Mouse (Mus musculus) lung, embryonic 14.5 days (tissue): ENCODE measurements around the gene Rora. TPM values are rescaled to one million over a fixed set of nuclear protein-coding genes. Genes with fewer than 3 reads are reported as not detected.

Experiments
- ATAC-seq: fragments of 200-750 bp; cut with Nextera tagmentation; 2 replicates; pipeline ENCODE4 v1.8.0; 2017; ENCODE audit warnings: mild to moderate bottlenecking, moderate TSS enrichment, moderate library complexity; ENCODE audit not compliant: insufficient read depth
- DNase-seq: peaks from one replicate; pipeline ENCODE4 v3.0.0-alpha.2; 2015
- H3K27ac ChIP-seq: fragments of 300-500 bp; sonication (generic); 2 replicates; pipeline ENCODE4 v1.5.1; 2014; ENCODE audit warnings: low read depth, mild to moderate bottlenecking, moderate library complexity
- H3K27me3 ChIP-seq: fragments of 300-500 bp; sonication (generic); 2 replicates; pipeline ENCODE4 v1.6.1; 2014; ENCODE audit warnings: low read length, control low read depth; ENCODE audit not compliant: insufficient read depth
- H3K36me3 ChIP-seq: fragments of 300-500 bp; sonication (generic); 2 replicates; pipeline ENCODE4 v1.6.1; 2014; ENCODE audit warnings: control low read depth; ENCODE audit not compliant: insufficient read depth
- H3K4me1 ChIP-seq: fragments of 300-500 bp; sonication (generic); 2 replicates; pipeline ENCODE4 v1.6.1; 2014; ENCODE audit warnings: antibody characterized with exemption, control low read depth; ENCODE audit not compliant: insufficient read depth
- H3K4me2 ChIP-seq: fragments of 300-500 bp; sonication (generic); 2 replicates; pipeline ENCODE4 v1.6.1; 2014; ENCODE audit warnings: mild to moderate bottlenecking
- H3K4me3 ChIP-seq: fragments of 300-500 bp; sonication (generic); 2 replicates; pipeline ENCODE4 v1.5.1; 2014; ENCODE audit warnings: low read depth, low read length
- H3K9ac ChIP-seq: fragments of 300-500 bp; sonication (generic); 2 replicates; pipeline ENCODE4 v1.6.1; 2014
- H3K9me3 ChIP-seq: fragments of 300-500 bp; sonication (generic); 2 replicates; pipeline ENCODE4 v1.6.1; 2016; ENCODE audit warnings: low read depth, low read length, control low read depth
- CTCF ChIP-seq: IDR thresholded peaks from 2 replicates; pipeline ENCODE4 v1.5.1; 2016; ENCODE audit warnings: antibody characterized with exemption, low read depth
- WGBS: fragments of 180-500 bp; shearing (Covaris S2); extraction: QIAGEN DNeasy Blood & Tissue Kit; methylation state at CpG from one replicate; pipeline ENCODE4 v1.1.7; 2014; 5-methylcytosine and 5-hydroxymethylcytosine counted together
- polyA plus RNA-seq: library from polyadenylated mRNA; unstranded; fragments of >200 nt; fragmentation: Nextera tagmentation; extraction: Ambion mirVana; gene quantifications from 2 replicates; pipeline ENCODE4 v1.2.1, GENCODE M21; 2014

The Rora gene
- polyA plus RNA-seq, 1 experiment from 2014 or later, result 5.9 TPM

GRCm38 (mm10) chr9:68759324-68759723 lies 105.7 kb downstream of the Rora start:
- Histone ChIP-seq H3K4me2 (no peak overlapping the region), H3K4me1 (no peaks in the 10 kb centered on the region), H3K9me3 (no peaks in the 10 kb centered on the region), H3K9ac (no peak overlapping the region), H3K27me3 (no peaks in the 10 kb centered on the region), H3K4me3 (no peak overlapping the region), H3K36me3 (no peaks in the 10 kb centered on the region), H3K27ac (no peak overlapping the region)
- DNase-seq (peak; percentile 33), ATAC-seq (no peak)
- 70% methylated on average over 8 of the region's 8 CpGs for WGBS
- peak; percentile 53 for TF ChIP-seq CTCF

GRCm38 (mm10) chr9:68760329-68760728 lies 106.7 kb downstream of the Rora start:
- Histone ChIP-seq H3K27ac (no peak overlapping the region), H3K9me3 (no peaks in the 10 kb centered on the region), H3K4me3 (no peak overlapping the region), H3K9ac (no peak overlapping the region), H3K27me3 (no peaks in the 10 kb centered on the region), H3K4me2 (no peak overlapping the region), H3K36me3 (no peaks in the 10 kb centered on the region), H3K4me1 (no peaks in the 10 kb centered on the region)
- DNase-seq, result no peak
- no peak for ATAC-seq
- TF ChIP-seq CTCF, result no peak
- 65% methylated on average over 4 of the region's 4 CpGs for WGBS

DNA sequence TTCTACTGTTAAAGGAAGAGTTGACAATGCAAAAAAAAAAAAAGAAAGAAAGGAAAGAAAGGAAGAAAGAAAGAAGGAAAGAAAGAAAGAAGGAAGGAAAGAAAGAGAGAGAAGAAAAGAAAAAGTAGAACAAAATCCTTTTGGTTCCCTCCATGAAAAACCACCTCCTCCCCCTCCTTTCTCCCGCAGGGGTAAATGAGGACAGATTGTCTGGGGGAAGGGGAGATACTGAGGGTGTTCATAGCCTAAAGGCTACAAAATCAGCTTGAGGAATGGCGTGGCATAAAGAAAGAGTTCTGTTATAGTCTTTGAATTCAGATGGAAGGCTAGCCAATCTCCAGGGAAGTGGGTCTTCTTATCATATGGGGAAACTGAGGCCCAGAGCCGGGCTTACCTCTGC lies 107.3 kb downstream of the Rora start:
- H3K9me3 ChIP-seq, result no peaks in the 10 kb centered on the region
- WGBS, result 80% methylated on average over 3 of the region's 3 CpGs
- H3K36me3 ChIP-seq, result no peaks in the 10 kb centered on the region

GRCm38 (mm10) chr9:68761672-68762071 lies 108.1 kb downstream of the Rora start:
- Histone ChIP-seq H3K4me3 (no peak overlapping the region), H3K4me2 (no peak overlapping the region), H3K9ac (no peak overlapping the region), H3K27me3 (no peaks in the 10 kb centered on the region), H3K9me3 (no peaks in the 10 kb centered on the region), H3K4me1 (no peaks in the 10 kb centered on the region), H3K36me3 (no peaks in the 10 kb centered on the region), H3K27ac (no peak overlapping the region)
- no peak for TF ChIP-seq CTCF
- DNase-seq (no peak), ATAC-seq (no peak)
- 31% methylated on average over 7 of the region's 7 CpGs for WGBS

More for the DNA sequence above, 107.3 kb downstream of the Rora start:
- Histone ChIP-seq H3K9ac (no peak overlapping the region), H3K4me2 (no peak overlapping the region), H3K4me1 (no peaks in the 10 kb centered on the region), H3K27ac (no peak overlapping the region), H3K27me3 (no peaks in the 10 kb centered on the region), H3K4me3 (no peak overlapping the region)
- TF ChIP-seq CTCF, result no peak
- no peak for DNase-seq
- ATAC-seq, result no peak

DNA sequence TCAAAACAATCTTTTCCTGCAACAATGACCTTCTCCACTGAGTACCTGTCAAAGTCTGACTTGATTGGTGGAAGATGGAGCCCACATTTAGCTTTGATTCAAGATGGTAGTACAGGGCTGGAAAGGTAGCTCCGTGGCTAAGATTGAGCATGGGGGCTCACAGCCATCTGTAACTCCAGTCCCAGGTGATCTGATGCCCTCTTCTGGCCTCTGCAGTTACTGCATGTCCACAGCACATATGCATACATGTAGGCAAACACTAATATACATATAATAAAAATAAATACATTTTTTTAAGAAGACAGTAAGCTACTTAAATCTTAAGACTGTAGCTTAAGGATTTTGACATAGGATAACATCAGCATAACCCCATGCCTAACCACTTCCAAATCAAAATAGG lies 112.0 kb downstream of the Rora start:
- no peak for DNase-seq
- 63% methylated on average over 1 of the region's 1 CpGs for WGBS
- Histone ChIP-seq H3K4me1 (no peaks in the 10 kb centered on the region), H3K27ac (no peak overlapping the region), H3K4me2 (no peak overlapping the region), H3K9ac (no peak overlapping the region), H3K9me3 (no peaks in the 10 kb centered on the region), H3K4me3 (no peak overlapping the region), H3K36me3 (no peaks in the 10 kb centered on the region), H3K27me3 (no peaks in the 10 kb centered on the region)
- no peak for ATAC-seq
- peak; percentile 34; the same call in 1 of the 2 replicates for TF ChIP-seq CTCF

DNA sequence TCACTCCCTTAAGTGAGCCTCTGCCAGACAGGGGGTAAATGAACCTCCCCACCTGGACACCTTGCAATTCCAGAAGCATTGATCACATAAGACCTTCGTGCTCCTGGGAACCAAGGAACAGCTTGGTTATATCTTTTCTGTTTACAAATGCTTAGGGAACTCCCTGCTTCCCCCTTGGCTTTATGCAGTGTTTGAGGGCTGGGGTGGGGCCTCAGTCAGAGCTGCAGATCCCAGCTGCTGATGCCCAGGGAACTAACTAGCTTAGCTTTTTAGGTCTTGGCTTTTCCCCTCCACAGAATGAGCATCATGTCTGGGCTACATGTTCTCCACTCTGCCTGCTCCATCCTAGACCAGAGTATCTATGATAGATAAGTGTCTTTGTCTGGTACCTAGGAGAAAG lies 116.1 kb downstream of the Rora start:
- H3K36me3 ChIP-seq, result no peaks in the 10 kb centered on the region
- WGBS, result 12% methylated on average over 1 of the region's 1 CpGs
- no peak overlapping the region for H3K27ac ChIP-seq
- no peak overlapping the region for H3K4me2 ChIP-seq
- H3K4me1 ChIP-seq, result no peaks in the 10 kb centered on the region
- no peaks in the 10 kb centered on the region for H3K9me3 ChIP-seq
- no peaks in the 10 kb centered on the region for H3K27me3 ChIP-seq
- H3K4me3 ChIP-seq, result no peak overlapping the region
- no peak for TF ChIP-seq CTCF
- peak; percentile 24 for DNase-seq
- no peak for ATAC-seq
- no peak overlapping the region for H3K9ac ChIP-seq

GRCm38 (mm10) chr9:68771383-68771782 lies 117.8 kb downstream of the Rora start:
- no peak overlapping the region for H3K27ac ChIP-seq
- DNase-seq (no peak), ATAC-seq (no peak)
- WGBS, result 74% methylated on average over 3 of the region's 3 CpGs
- H3K4me1 ChIP-seq, result no peaks in the 10 kb centered on the region
- TF ChIP-seq CTCF, result no peak
- H3K36me3 ChIP-seq, result no peaks in the 10 kb centered on the region
- no peak overlapping the region for H3K9ac ChIP-seq
- H3K27me3 ChIP-seq, result no peaks in the 10 kb centered on the region
- H3K9me3 ChIP-seq, result no peaks in the 10 kb centered on the region
- H3K4me2 ChIP-seq, result no peak overlapping the region
- H3K4me3 ChIP-seq, result no peak overlapping the region

- H3K36me3 ChIP-seq, result no peaks in the 10 kb centered on the region
- 92% methylated on average over 3 of the region's 3 CpGs for WGBS
- no peak overlapping the region for H3K9ac ChIP-seq
- TF ChIP-seq CTCF, result peak; percentile 29; the same call in 1 of the 2 replicates
- DNase-seq (no peak), ATAC-seq (no peak)
- H3K4me1 ChIP-seq, result no peaks in the 10 kb centered on the region
- H3K27me3 ChIP-seq, result no peaks in the 10 kb centered on the region
- H3K4me2 ChIP-seq, result no peak overlapping the region
- H3K9me3 ChIP-seq, result no peaks in the 10 kb centered on the region
- H3K27ac ChIP-seq, result no peak overlapping the region
- H3K4me3 ChIP-seq, result no peak overlapping the region
Measured at GRCm38 (mm10) chr9:68773770-68774169, 120.2 kb downstream of the Rora start.
